ENCODE assay signal across 11 mouse cellular contexts in the genomic region with DNA sequence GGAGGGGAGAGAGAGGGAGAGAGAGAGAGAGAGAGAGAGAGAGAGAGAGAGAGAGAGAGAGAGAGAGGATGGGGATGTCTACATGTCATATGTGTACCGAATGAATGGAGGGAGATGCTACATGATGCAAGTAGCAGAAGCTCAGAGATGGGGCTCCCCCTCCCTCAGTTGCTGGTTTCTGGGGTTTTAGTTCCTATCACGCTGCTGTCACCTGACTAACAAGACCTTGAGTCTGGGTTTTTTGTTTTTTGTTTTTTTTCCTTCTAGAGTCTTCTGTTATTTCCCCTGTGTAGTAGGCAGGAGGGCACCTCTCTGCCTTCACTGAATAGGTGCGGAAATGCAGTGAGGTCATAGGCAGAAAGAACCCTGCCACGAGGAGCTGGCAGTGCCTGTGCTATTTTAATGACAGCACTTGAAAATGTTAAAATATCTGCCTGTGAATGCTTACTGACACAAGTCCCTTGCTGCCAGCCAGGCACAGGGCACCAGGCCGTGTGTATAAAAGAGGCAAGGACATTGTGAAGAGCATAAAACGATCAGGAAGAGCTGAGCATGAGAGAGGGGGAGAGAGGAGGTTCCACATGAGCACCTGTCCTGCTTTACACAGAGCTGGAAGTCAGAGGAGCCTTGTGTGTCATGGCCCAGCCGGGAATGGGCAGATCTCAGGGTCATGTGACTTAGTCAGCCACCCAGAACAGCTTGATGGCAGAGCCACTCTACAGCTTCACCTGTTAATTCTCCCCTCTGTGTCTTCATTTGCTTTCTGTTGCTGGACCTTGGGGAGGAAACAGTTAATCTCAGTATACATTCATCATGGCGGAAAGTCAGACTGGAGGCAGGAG.
DNase-seq lines count a peak whose midpoint lies in the region; ATAC-seq and TF ChIP-seq lines count a peak whose summit lies in the region.
"Had no signal": no experiment of that assay in that cellular context is flagged by ENCODE, and none has a peak within 500 bp of the region (broad histone marks: within the 10 kb centered on the region; RNA-seq: fewer than 3 reads in every experiment).

No protein-coding gene starts in this region.

- TF ChIP-seq POLR2A in myocyte (IDR thresholded peaks at IDR 0.05; ENCODE audit: insufficient read length, low read depth): no peak

- no peak overlapping the region for H3K4me3 ChIP-seq in kidney, embryonic 15.5 days (replicated peaks)
- no peak overlapping the region; the same call in 1 of the 2 replicates for H3K4me3 ChIP-seq in forebrain, embryonic 10.5 days
- H3K4me3 ChIP-seq in myocyte: no peak overlapping the region
- H3K4me3 ChIP-seq: erythroblast, embryonic 14.5 days had no signal

- H3K9ac ChIP-seq in kidney, embryonic 15.5 days: no peak overlapping the region

- 0 out of 2 replicates have a peak, but pooled peaks cover 8% of the 10 kb centered on the region for H3K4me1 ChIP-seq in kidney, embryonic 15.5 days
- H3K4me1 ChIP-seq in forebrain, embryonic 10.5 days: peaks cover 62% of the 10 kb centered on the region

- no peak overlapping the region for H3K4me2 ChIP-seq in kidney, embryonic 15.5 days
- no peak overlapping the region for H3K4me2 ChIP-seq in myocyte (ENCODE audit: low read depth)

- DNase-seq in kidney, postnatal 36 days: no peak
- DNase-seq in forebrain, embryonic 10.5 days (ENCODE audit: extremely low spot score, low spot score): peak; percentile 29
- DNase-seq in heart, postnatal 14 days: peak; percentile 37 to 55
- no peak for DNase-seq in urinary bladder, postnatal 25 days (ENCODE audit: low spot score)
- DNase-seq in urinary bladder, postnatal 14 days (ENCODE audit: low spot score): no peak
- no peak for DNase-seq in liver
- DNase-seq: kidney, postnatal 10 days; lung, postnatal 4 days had no signal

- no peak overlapping the region for H3ac ChIP-seq in myocyte (ENCODE audit: control insufficient read depth, insufficient read length)

- intact Hi-C loops in heart, postnatal 14 days (cut with DNase I): loop anchor here (2.0 to 5.0 kb wide), 2 partner anchors 26 to 65 kb away; no protein-coding TSS in a partner anchor

- no peak overlapping the region for H3K27ac ChIP-seq in kidney, embryonic 15.5 days
- H3K27ac ChIP-seq in forebrain, embryonic 10.5 days: peak overlapping the region; percentile 90

- no peaks in the 10 kb centered on the region for H3K9me3 ChIP-seq in kidney, embryonic 15.5 days (replicated peaks)
- H3K9me3 ChIP-seq in forebrain, embryonic 10.5 days: peaks cover 12% of the 10 kb centered on the region

- peak; percentile 77 for ATAC-seq in kidney, embryonic 15.5 days (replicated peaks; ENCODE audit: low FRiP score)

- no peaks in the 10 kb centered on the region for H3K36me3 ChIP-seq in kidney, embryonic 15.5 days
- 0 out of 2 replicates have a peak, but pooled peaks cover 7% of the 10 kb centered on the region for H3K36me3 ChIP-seq in forebrain, embryonic 10.5 days (replicated peaks)
- no peaks in the 10 kb centered on the region for H3K36me3 ChIP-seq in myocyte (ENCODE audit: control insufficient read depth, insufficient read depth)

- 49% methylated on average over 8 of the region's 8 CpGs for WGBS in kidney, embryonic 15.5 days
- WGBS in forebrain, embryonic 10.5 days: 43% methylated on average over 8 of the region's 8 CpGs

- no peaks in the 10 kb centered on the region for H3K79me2 ChIP-seq in myocyte (ENCODE audit: control insufficient read depth, insufficient read depth)

- no peaks in the 10 kb centered on the region for H3K27me3 ChIP-seq in kidney, embryonic 15.5 days
- H3K27me3 ChIP-seq in forebrain, embryonic 10.5 days (ENCODE audit: poor library complexity, severe bottlenecking): no peaks in the 10 kb centered on the region
- no peaks in the 10 kb centered on the region for H3K27me3 ChIP-seq in myocyte (ENCODE audit: control insufficient read depth, insufficient read depth, insufficient read length)

TF ChIP-seq in myocyte, 11 proteins besides CTCF, POLR2A, EP300 and RAD21:
- TF ChIP-seq REST (IDR thresholded peaks at IDR 0.05; ENCODE audit: insufficient read depth, insufficient read length) (no peak), POLR2AphosphoS2 (IDR thresholded peaks at IDR 0.05; ENCODE audit: insufficient read length, low read depth) (no peak), MYOD1 (IDR thresholded peaks at IDR 0.05; ENCODE audit: control insufficient read depth in 1 of 3, insufficient read length in 2 of 3, low read depth in 2 of 3) (peak in 1 of 3 experiments; percentile 23), USF1 (IDR thresholded peaks at IDR 0.05; ENCODE audit: low read depth) (peak; percentile 30), MYOG (IDR thresholded peaks at IDR 0.05; ENCODE audit: control insufficient read depth in 1 of 3, insufficient read depth in 1 of 3, insufficient read length in 2 of 3, low read depth in 2 of 3) (no peak), CEBPB (IDR thresholded peaks at IDR 0.05; ENCODE audit: insufficient read depth, poor library complexity, severe bottlenecking) (no peak), MAX (IDR thresholded peaks at IDR 0.05; ENCODE audit: low read depth) (no peak), TCF12 (IDR thresholded peaks at IDR 0.05; ENCODE audit: insufficient read depth, poor library complexity, severe bottlenecking) (no peak)
TF ChIP-seq in myocyte: peak in this region for 2.

Comparison
In these comparisons a context has a peak if more than half of its experiments do, and no peak if none do; other contexts are left out.
1. DNase-seq: peak in forebrain, embryonic 10.5 days (single experiment) and heart, postnatal 14 days (2 of 2); none in kidney, postnatal 36 days (0 of 2), urinary bladder, postnatal 25 days (single experiment), urinary bladder, postnatal 14 days (single experiment) and liver (single experiment).